Comparison of ENCODE assay signal across 29 mouse cellular contexts in genomic region chr17:48365511-48366155, GRCm38 (mm10). TPM values are rescaled to one million over a fixed set of nuclear protein-coding genes. Genes with fewer than 3 reads are reported as not detected.
"Had no signal": no experiment of that assay in that cellular context is flagged by ENCODE, and none has a peak within 500 bp of the region (broad histone marks: within the 10 kb centered on the region; RNA-seq: fewer than 3 reads in every experiment).

No protein-coding gene starts in this region.

- H3K9ac ChIP-seq: limb, embryonic 13.5 days; liver, embryonic 12.5 days; liver, embryonic 15.5 days; lung, embryonic 15.5 days; midbrain, embryonic 12.5 days; midbrain, embryonic 15.5 days; neural tube, embryonic 13.5 days had no signal

- ATAC-seq: liver, embryonic 12.5 days; midbrain, embryonic 15.5 days had no signal

- H3K4me1 ChIP-seq: limb, embryonic 10.5 days; lung, embryonic 15.5 days; midbrain, embryonic 12.5 days; midbrain, embryonic 15.5 days; neural tube, embryonic 13.5 days had no signal

- H3K4me3 ChIP-seq: layer of hippocampus, adult 2 months; limb, embryonic 10.5 days; limb, embryonic 13.5 days; liver, embryonic 12.5 days; liver, embryonic 15.5 days; lung, embryonic 15.5 days; midbrain, embryonic 12.5 days; midbrain, embryonic 15.5 days; myocyte; neural tube, embryonic 13.5 days had no signal

- H3K9me3 ChIP-seq: limb, embryonic 10.5 days; limb, embryonic 13.5 days; liver, embryonic 12.5 days; liver, embryonic 15.5 days; lung, embryonic 15.5 days; midbrain, embryonic 12.5 days; midbrain, embryonic 15.5 days; neural tube, embryonic 13.5 days had no signal

- DNase-seq: kidney, postnatal 25 days; layer of hippocampus, adult 9-11 months; liver; lung, adult 18-20 months; lung, postnatal 10 days; lung, postnatal 36 days; right cerebral cortex, adult 18-20 months; right cerebral cortex, postnatal 14 days; right cerebral cortex, postnatal 4 days; thymus, adult 2 months; thymus, postnatal 14 days; thymus, postnatal 4 days had no signal

- H3K36me3 ChIP-seq: limb, embryonic 10.5 days; limb, embryonic 13.5 days; liver, embryonic 12.5 days; liver, embryonic 15.5 days; lung, embryonic 15.5 days; midbrain, embryonic 12.5 days; midbrain, embryonic 15.5 days; neural tube, embryonic 13.5 days had no signal

- H3K4me2 ChIP-seq: limb, embryonic 13.5 days; liver, embryonic 12.5 days; liver, embryonic 15.5 days; lung, embryonic 15.5 days; midbrain, embryonic 12.5 days; midbrain, embryonic 15.5 days; neural tube, embryonic 13.5 days had no signal

- H3K27me3 ChIP-seq: limb, embryonic 13.5 days; liver, embryonic 12.5 days; liver, embryonic 15.5 days; lung, embryonic 15.5 days; midbrain, embryonic 12.5 days; midbrain, embryonic 15.5 days; neural tube, embryonic 13.5 days had no signal

- H3K27ac ChIP-seq: kidney, postnatal 0 days; layer of hippocampus, adult 2 months; limb, embryonic 10.5 days; limb, embryonic 13.5 days; liver, embryonic 12.5 days; liver, embryonic 15.5 days; lung, embryonic 15.5 days; midbrain, embryonic 12.5 days; midbrain, embryonic 15.5 days; neural tube, embryonic 13.5 days; stomach, postnatal 0 days had no signal

RNA-seq across cellular contexts. Expression of gene Treml1, which starts 5.9 kb away (rescaled TPM):
- total RNA-seq: layer of hippocampus, adult 2 months; layer of hippocampus, postnatal 25 days; left cerebral cortex, postnatal 25 days; monocyte, adult 5-6 weeks had no signal
- polyA plus RNA-seq: large intestine, adult 2 months; stomach, postnatal 0 days had no signal

RNA-seq across cellular contexts. Expression of gene Trem2, which starts 19.4 kb away (rescaled TPM):
- total RNA-seq: megakaryocyte-erythroid progenitor cell, adult 5-6 weeks had no signal

RNA-seq across cellular contexts. Expression of gene B430306N03Rik, which starts 49.7 kb away (rescaled TPM):
- total RNA-seq: layer of hippocampus, adult 2 months had no signal
- polyA plus RNA-seq: limb, embryonic 10.5 days; myocyte had no signal
